Mouse (Mus musculus) liver, adult 2 months (tissue): ENCODE data around the gene Ubox5.

Experiments
- CTCF ChIP-seq: fragments of 200-500 bp; IDR thresholded peaks from 2 replicates; pipeline ENCODE4 v1.5.1; 2011; ENCODE audit warnings: low read depth, low read length, control low read depth
- POLR2A ChIP-seq: fragments of 200-500 bp; IDR thresholded peaks from 2 replicates; pipeline ENCODE4 v1.6.1; 2011; ENCODE audit warnings: low read length, control low read depth; ENCODE audit not compliant: insufficient read depth; ENCODE audit errors: extremely low read depth

DNA sequence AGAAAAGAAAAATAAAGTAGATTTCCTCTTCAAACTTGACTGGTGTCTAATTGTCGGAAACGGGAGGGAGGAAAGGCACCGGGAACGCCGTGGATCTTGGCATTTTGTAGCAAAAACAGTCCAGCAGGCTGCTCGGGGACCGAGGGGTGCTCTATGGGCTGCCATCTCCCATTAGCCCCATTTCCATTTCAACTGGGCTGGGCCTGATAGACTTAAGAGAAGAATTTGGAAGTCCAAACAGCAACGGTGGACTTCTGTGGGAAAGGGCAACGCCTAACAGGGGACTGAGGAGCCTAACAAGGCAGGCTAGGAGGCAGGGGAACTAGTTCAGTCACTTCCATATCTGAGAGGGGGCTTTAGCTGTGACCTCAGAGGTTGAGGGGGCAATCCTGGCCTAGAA, 52.8 kb downstream of the Ubox5 start:
- TF ChIP-seq POLR2A (no peak), CTCF (no peak)
